Mouse (Mus musculus) bone marrow macrophage, adult 2 months (primary cell): ENCODE results near the gene Slc22a23.

Experiments used
- CTCF ChIP-seq: IDR thresholded peaks from 2 replicates; pipeline ENCODE4 v1.5.1; 2012; ENCODE audit warnings: low read depth, mild to moderate bottlenecking, low read length, moderate library complexity
- POLR2A ChIP-seq: IDR thresholded peaks from 2 replicates; pipeline ENCODE4 v1.6.1; 2012; ENCODE audit warnings: mild to moderate bottlenecking, low read depth, low read length, borderline replicate concordance

- TF ChIP-seq POLR2A (no peak), CTCF (no peak)
These were observed 46.9 kb downstream of the Slc22a23 start for GRCm38 (mm10) chr13:34298061-34298460.
